Mouse (Mus musculus) heart, postnatal 10 days (tissue): ENCODE results near the gene Sypl2. TPM values are rescaled to one million over a fixed set of nuclear protein-coding genes. Genes with fewer than 3 reads are reported as not detected.

Source experiments
- DNase-seq, 2 experiments: peaks; one replicate each; pipeline ENCODE4 v3.0.0; 2021
- intact Hi-C: fragments of 180-260 bp; cut with DNase I; formaldehyde crosslinking; loops from one replicate; pipeline ENCODE4 v1.15.1; 2025
- total RNA-seq, 2 experiments: library from RNA; stranded (reverse); gene quantifications; 2 replicates each; pipeline ENCODE4 v1.2.3; 2021

The Sypl2 gene
- total RNA-seq, 2 experiments from 2014 or later = 0.64 to 0.65 TPM

DNA sequence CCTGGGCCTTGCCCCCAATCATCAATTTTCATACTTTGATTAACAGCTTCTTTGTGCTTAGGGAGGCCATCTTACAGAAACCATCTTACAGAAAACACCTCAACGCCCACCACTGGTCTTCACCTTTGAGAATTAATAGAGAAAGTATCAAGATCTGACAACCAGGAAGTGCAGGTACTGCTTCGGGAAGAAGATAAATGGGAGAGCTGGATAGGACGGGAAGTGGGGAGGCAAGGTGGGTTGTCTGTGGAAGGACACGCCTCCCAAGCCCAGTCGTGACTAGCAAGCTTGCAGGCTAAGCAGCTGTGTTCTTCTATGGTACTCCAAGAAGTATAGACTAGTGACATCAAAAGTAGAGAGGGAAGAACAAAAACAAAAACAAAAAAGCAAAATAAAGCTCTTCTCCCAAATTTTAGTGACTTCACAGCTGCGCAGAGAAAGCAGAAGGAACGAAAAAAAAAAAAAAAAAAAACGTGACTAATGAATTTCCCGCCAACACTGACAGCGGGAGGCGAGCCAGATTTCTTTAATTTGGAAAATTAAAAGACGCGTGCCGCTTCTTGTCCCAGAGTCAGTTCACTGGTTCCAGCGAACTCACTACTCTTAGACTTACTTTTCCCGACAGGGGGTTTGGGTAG lies 40.9 kb downstream of the Sypl2 start:
- no peak for DNase-seq
- intact Hi-C loops = no loop called here

GRCm38 (mm10) chr3:108184742-108185141 lies 41.7 kb downstream of the Sypl2 start:
- intact Hi-C loops = no loop called here
- DNase-seq = no peak

- intact Hi-C loops = no loop called here
- DNase-seq = no peak
Observed at GRCm38 (mm10) chr3:108180514-108180913, 45.9 kb downstream of the Sypl2 start.

- DNase-seq = no peak
- intact Hi-C loops = no loop called here
Observed at GRCm38 (mm10) chr3:108178756-108179715, 47.4 kb downstream of the Sypl2 start.

GRCm38 (mm10) chr3:108174672-108175531 lies 51.5 kb downstream of the Sypl2 start:
- intact Hi-C loops = no loop called here
- DNase-seq = peak; percentile 49 to 56

DNA sequence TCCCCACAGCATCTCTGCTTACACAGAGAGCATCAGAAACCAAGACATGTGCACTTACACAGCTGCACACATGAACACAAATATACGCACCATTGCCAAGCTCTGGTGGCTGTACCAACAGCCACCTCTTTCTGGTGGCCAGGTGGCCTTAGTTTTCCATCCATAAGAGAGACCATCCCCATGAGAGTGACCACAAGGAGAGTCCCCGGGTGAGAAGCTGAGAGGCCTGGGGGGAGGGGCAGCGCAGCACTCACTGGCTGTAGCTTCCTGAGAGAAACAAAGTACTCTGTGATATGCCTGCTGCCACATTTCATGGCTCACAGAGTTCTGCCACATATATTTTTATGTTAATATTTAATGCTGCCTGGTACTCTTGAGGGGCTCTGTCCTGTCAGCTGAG lies 57.2 kb downstream of the Sypl2 start:
- intact Hi-C loops = loop anchor here (5.0 kb wide), 1 partner anchor 88 kb away; the partner anchor contains the start of gene Psma5
- DNase-seq = no peak

DNA sequence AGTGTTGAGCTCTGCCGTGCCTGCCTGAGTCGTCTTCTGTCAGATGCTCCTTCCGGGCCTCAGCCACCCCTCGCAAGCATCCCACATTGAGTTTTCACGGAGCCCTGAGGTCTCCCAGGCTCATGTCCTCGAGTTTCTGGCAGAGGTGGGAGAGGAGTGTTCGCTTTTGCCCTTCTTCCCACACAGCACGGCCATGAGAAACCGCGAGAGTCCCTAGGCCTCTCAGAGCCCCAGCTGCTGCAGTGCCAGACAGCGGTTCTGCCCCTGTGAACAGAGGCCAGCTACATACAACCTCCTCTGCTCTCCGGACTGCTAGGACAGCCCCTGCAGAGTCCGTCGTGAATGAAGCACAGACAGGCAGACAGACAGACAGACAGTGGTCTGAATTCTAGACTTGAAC lies 58.9 kb downstream of the Sypl2 start:
- DNase-seq = peak in 1 of 2 experiments; percentile 41
- intact Hi-C loops = loop anchor here (5.0 kb wide), 1 partner anchor 90 kb away; the partner anchor contains the start of gene Psma5

- intact Hi-C loops = loop anchor here (5.0 kb wide), 1 partner anchor 91 kb away; the partner anchor contains the start of gene Psma5
- DNase-seq = peak; percentile 69
Observed at GRCm38 (mm10) chr3:108166486-108167211, 59.8 kb downstream of the Sypl2 start.

- DNase-seq = no peak
- intact Hi-C loops = loop anchor here (5.0 kb wide), 1 partner anchor 92 kb away; the partner anchor contains the start of gene Psma5
Observed at GRCm38 (mm10) chr3:108165532-108166315, 60.7 kb downstream of the Sypl2 start.

DNA sequence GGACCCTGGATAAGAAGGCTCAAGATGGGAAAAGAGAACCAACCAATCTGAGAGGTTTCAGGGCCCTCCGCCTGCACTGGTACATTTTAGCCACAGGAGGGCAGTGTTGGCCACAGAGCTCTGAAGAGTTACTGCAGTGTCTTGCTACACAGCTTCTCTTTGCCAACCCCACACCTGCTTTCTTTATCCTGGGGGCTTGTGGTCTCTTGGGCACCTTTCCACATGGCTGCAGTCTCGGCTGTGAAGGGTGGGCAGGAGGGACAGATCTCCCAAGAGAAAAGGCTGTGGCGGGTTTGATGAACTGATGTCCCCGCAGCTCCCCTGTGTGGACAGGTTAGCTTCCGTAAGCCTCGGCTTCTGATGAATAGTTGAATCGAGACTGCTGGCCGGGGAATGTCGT lies 61.6 kb downstream of the Sypl2 start:
- intact Hi-C loops = loop anchor here (1.0 to 5.0 kb wide), 3 partner anchors 39 to 227 kb away; partner anchors contain the start of gene Psma5
- DNase-seq = peak; percentile 85 to 91

DNA sequence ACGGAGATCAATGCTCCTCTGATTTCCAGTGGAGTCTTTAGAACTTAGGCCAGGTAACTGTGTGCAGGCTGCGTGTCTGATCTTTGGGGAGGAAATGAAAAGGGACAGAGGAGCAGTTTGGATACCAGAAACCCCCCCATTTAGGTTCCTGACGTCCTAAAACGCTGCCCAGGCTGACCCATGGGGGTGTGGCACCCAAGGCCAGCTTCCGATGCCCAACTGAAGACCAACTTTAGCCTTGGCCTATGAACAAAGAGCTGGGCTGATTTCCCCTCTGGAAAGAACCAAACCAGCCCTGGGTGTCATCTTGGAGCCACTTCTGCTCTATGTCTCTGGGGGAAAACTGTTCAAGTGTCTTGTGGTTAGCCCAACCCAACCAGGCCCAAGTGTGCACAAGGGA lies 62.4 kb downstream of the Sypl2 start:
- intact Hi-C loops = loop anchor here (1.0 to 5.0 kb wide), 2 partner anchors 40 to 228 kb away; no protein-coding TSS in a partner anchor

More for the DNA sequence above, 62.4 kb downstream of the Sypl2 start:
- DNase-seq = no peak

Other genes with a start within 250 kb of the Sypl2 start
- 10 to 100 TPM; 44.3 to 45.6 TPM for gene Gstm2, start 240.2 kb downstream of the Sypl2 start, total RNA-seq
- 10 to 100 TPM; 61.4 to 76.3 TPM for gene Gstm1, start 208.7 kb downstream of the Sypl2 start, total RNA-seq
- gene Gstm4, start 181.8 kb downstream of the Sypl2 start, total RNA-seq = 10 to 100 TPM; 11.1 to 13.3 TPM
- 10 to 100 TPM; 12.2 to 14.7 TPM for gene Ampd2, start 140.0 kb downstream of the Sypl2 start, total RNA-seq
- gene Gnat2, start 133.9 kb downstream of the Sypl2 start, total RNA-seq = under 1 TPM in 1 of 2 experiments, not detected in 1; 0.38 TPM
- gene Gnai3, start 80.5 kb downstream of the Sypl2 start, total RNA-seq = 10 to 100 TPM; 35.1 to 37.9 TPM
- gene Gpr61, start 71.8 kb downstream of the Sypl2 start, total RNA-seq = not detected
- 10 to 100 TPM in 1 of 2 experiments, 1 to 10 TPM in 1; 6.9 to 11.8 TPM for gene Amigo1, start 40.3 kb downstream of the Sypl2 start, total RNA-seq
- 1 to 10 TPM; 5.7 to 6.2 TPM for gene Cyb561d1, start 25.4 kb downstream of the Sypl2 start, total RNA-seq
- gene Atxn7l2, start 15.7 kb downstream of the Sypl2 start, total RNA-seq = 1 to 10 TPM; 4.5 TPM
- gene Psma5, start 30.3 kb upstream of the Sypl2 start, total RNA-seq = 10 to 100 TPM; 78.2 to 80.3 TPM
- gene Sort1, start 57.4 kb upstream of the Sypl2 start, total RNA-seq = 10 to 100 TPM; 24.3 to 26.9 TPM
- gene Mybphl, start 138.3 kb upstream of the Sypl2 start, total RNA-seq = 10 to 100 TPM; 18.1 to 41.9 TPM
- gene Psrc1, start 157.2 kb upstream of the Sypl2 start, total RNA-seq = 1 to 10 TPM; 2.9 to 4.1 TPM
- gene Celsr2, start 188.9 kb upstream of the Sypl2 start, total RNA-seq = 1 to 10 TPM; 7.4 to 7.6 TPM
- 10 to 100 TPM; 97.1 to 97.8 TPM for gene Sars, start 218.6 kb upstream of the Sypl2 start, total RNA-seq